Mouse (Mus musculus): ENCODE results near the gene Ankfn1.

Gene Ankfn1

GRCm38 (mm10) chr11:89777431-89777830 is at the start of gene Ankfn1:
Gene Ankfn1 (minus strand): TSS chr11:89777653.
- no peak for DNase-seq

GRCm38 (mm10) chr11:89823661-89824446 is 46.4 kb upstream of the Ankfn1 start:
- no peak for DNase-seq

- peak; percentile 67 for DNase-seq
Observed at GRCm38 (mm10) chr11:89818594-89818993, 41.1 kb upstream of the Ankfn1 start.

GRCm38 (mm10) chr11:89811403-89811802 is 34.0 kb upstream of the Ankfn1 start:
- DNase-seq, result no peak

- peak; percentile 6 for DNase-seq
Observed at GRCm38 (mm10) chr11:89807998-89808397, 30.5 kb upstream of the Ankfn1 start.

- no peak for DNase-seq
Observed at GRCm38 (mm10) chr11:89804822-89805221, 27.4 kb upstream of the Ankfn1 start.

- DNase-seq, result no peak
Observed at GRCm38 (mm10) chr11:89803974-89804373, 26.5 kb upstream of the Ankfn1 start.

GRCm38 (mm10) chr11:89792709-89793108 is 15.3 kb upstream of the Ankfn1 start:
- DNase-seq, result no peak

GRCm38 (mm10) chr11:89776070-89776469 is 1.4 kb downstream of the Ankfn1 start:
- DNase-seq, result peak; percentile 18

- DNase-seq, result no peak
Observed at GRCm38 (mm10) chr11:89774913-89775312, 2.5 kb downstream of the Ankfn1 start.

- no peak for DNase-seq
Observed at GRCm38 (mm10) chr11:89772941-89773340, 4.5 kb downstream of the Ankfn1 start.

GRCm38 (mm10) chr11:89765770-89766148 is 11.7 kb downstream of the Ankfn1 start:
- no peak for DNase-seq

- no peak for DNase-seq
Observed at GRCm38 (mm10) chr11:89765014-89765769, 12.3 kb downstream of the Ankfn1 start.

- DNase-seq, result no peak
Observed at GRCm38 (mm10) chr11:89733973-89734693, 43.3 kb downstream of the Ankfn1 start.

GRCm38 (mm10) chr11:89733526-89733925 is 43.9 kb downstream of the Ankfn1 start:
- DNase-seq, result no peak

GRCm38 (mm10) chr11:89720847-89721246 is 56.6 kb downstream of the Ankfn1 start:
- DNase-seq, result peak; percentile 80

GRCm38 (mm10) chr11:89718491-89718982 is 58.9 kb downstream of the Ankfn1 start:
- no peak for DNase-seq

GRCm38 (mm10) chr11:89716351-89716750 is 61.1 kb downstream of the Ankfn1 start:
- no peak for DNase-seq

- DNase-seq, result no peak
Observed at GRCm38 (mm10) chr11:89708526-89708925, 68.9 kb downstream of the Ankfn1 start.

- peak; percentile 8 for DNase-seq
Observed at GRCm38 (mm10) chr11:89696431-89697403, 80.7 kb downstream of the Ankfn1 start.

- DNase-seq, result no peak
Observed at GRCm38 (mm10) chr11:89693686-89694085, 83.8 kb downstream of the Ankfn1 start.

- DNase-seq, result peak; percentile 62
Observed at GRCm38 (mm10) chr11:89676922-89677321, 100.5 kb downstream of the Ankfn1 start.
